Mouse (Mus musculus) forebrain, embryonic 11.5 days (tissue): ENCODE measurements around the gene Pnp. TPM values are rescaled to one million over a fixed set of nuclear protein-coding genes. Genes with fewer than 3 reads are reported as not detected.
"Not testable (repeated sequence)": the region's sequence is repeated elsewhere in the genome, so short reads cannot be mapped to it uniquely, and the experiment has no call there.

Experiments used
- ATAC-seq: fragments of 200-750 bp; cut with Nextera tagmentation; replicated peaks from 2 replicates; pipeline ENCODE4 v1.8.0; 2017; ENCODE audit warnings: moderate TSS enrichment; ENCODE audit not compliant: low FRiP score
- DNase-seq: peaks from one replicate; pipeline ENCODE4 v3.0.0-alpha.2; 2017; ENCODE audit warnings: low spot score
- H3K27ac ChIP-seq: fragments of 300-500 bp; sonication (generic); 2 replicates; pipeline ENCODE4 v1.5.1; 2014; ENCODE audit warnings: low read depth, low read length
- H3K27me3 ChIP-seq: fragments of 300-500 bp; sonication (generic); 2 replicates; pipeline ENCODE4 v1.6.1; 2014; ENCODE audit warnings: mild to moderate bottlenecking, low read length, mixed read lengths; ENCODE audit not compliant: control insufficient read depth, insufficient read depth
- H3K36me3 ChIP-seq: fragments of 300-500 bp; sonication (generic); 2 replicates; pipeline ENCODE4 v1.6.1; 2014; ENCODE audit warnings: mild to moderate bottlenecking, low read length, moderate library complexity, mixed read lengths; ENCODE audit not compliant: control insufficient read depth, insufficient read depth
- H3K4me1 ChIP-seq: fragments of 300-500 bp; sonication (generic); replicated peaks from 2 replicates; pipeline ENCODE4 v1.6.1; 2014; ENCODE audit warnings: low read length, mixed read lengths; ENCODE audit not compliant: control insufficient read depth, insufficient read depth
- H3K4me2 ChIP-seq: fragments of 300-500 bp; sonication (generic); 2 replicates; pipeline ENCODE4 v1.6.1; 2014; ENCODE audit warnings: low read depth, mild to moderate bottlenecking, low read length, moderate library complexity, mixed read lengths; ENCODE audit not compliant: severe bottlenecking
- H3K4me3 ChIP-seq: fragments of 300-500 bp; sonication (generic); 2 replicates; pipeline ENCODE4 v1.5.1; 2014; ENCODE audit warnings: low read depth, low read length
- H3K9ac ChIP-seq: fragments of 300-500 bp; sonication (generic); 2 replicates; pipeline ENCODE4 v1.6.1; 2014; ENCODE audit warnings: low read length
- H3K9me3 ChIP-seq: fragments of 300-500 bp; sonication (generic); 2 replicates; pipeline ENCODE4 v1.6.1; 2016; ENCODE audit warnings: low read length, mixed read lengths; ENCODE audit not compliant: control insufficient read depth
- WGBS: fragments of 180-500 bp; shearing (Covaris S2); extraction: QIAGEN DNeasy Blood & Tissue Kit; methylation state at CpG from one replicate; pipeline ENCODE4 v1.1.7; 2014; 5-methylcytosine and 5-hydroxymethylcytosine counted together
- polyA plus RNA-seq: library from polyadenylated mRNA; unstranded; fragments of >200 nt; fragmentation: Nextera tagmentation; extraction: Ambion mirVana; gene quantifications from 2 replicates; pipeline ENCODE4 v1.2.1, GENCODE M21; 2014

Gene Pnp
- polyA plus RNA-seq, 1 experiment from 2014 or later: 69.6 TPM

GRCm38 (mm10) chr14:50956724-50957123 lies 25.8 kb downstream of the Pnp start:
- not testable (repeated sequence) for H3K4me2 ChIP-seq, DNase-seq, H3K9me3 ChIP-seq, H3K27ac ChIP-seq, ATAC-seq, H3K27me3 ChIP-seq, H3K4me1 ChIP-seq, H3K4me3 ChIP-seq, H3K36me3 ChIP-seq, H3K9ac ChIP-seq
- WGBS: 75% methylated on average over 6 of the region's 6 CpGs

- 72% methylated on average over 3 of the region's 3 CpGs for WGBS
Observed at GRCm38 (mm10) chr14:50957146-50957545, 26.3 kb downstream of the Pnp start.

DNA sequence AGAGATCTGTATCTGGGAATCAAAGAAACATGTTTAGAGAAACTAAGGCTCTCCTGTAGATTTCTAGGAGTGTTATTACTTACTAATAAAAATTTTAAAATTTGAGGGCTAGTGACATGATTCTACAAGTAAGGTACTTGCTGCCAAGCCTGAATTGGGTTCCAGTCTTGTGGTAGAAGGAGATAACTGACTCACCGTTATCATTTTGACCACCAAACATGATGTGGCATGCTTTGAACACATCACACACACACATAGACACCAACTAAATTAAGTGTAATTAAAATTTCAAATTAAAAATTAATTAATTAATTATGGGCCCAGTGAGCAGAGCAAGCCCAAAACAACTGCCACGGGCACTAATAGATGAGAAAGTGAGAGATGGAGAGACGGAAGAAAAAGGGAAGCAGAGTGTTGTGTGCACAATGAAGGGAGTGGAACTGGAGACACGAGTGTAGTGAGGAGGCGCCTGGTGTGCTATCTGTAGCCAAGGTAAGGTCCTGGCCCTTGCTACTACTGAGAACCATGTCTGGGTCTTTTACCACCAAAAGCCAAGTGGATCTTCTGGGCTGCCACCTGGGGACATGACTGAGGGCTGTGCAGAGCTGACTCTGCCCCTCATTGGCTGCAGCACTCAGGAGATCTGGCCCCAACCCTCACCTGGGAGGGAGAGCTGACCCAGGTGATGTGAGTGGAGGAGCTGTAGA lies 27.6 kb downstream of the Pnp start:
- not testable (repeated sequence) for H3K27ac ChIP-seq, ATAC-seq, H3K4me3 ChIP-seq, H3K36me3 ChIP-seq, DNase-seq, H3K4me2 ChIP-seq, H3K9me3 ChIP-seq, H3K4me1 ChIP-seq, H3K9ac ChIP-seq, H3K27me3 ChIP-seq
- 94% methylated on average over 5 of the region's 5 CpGs for WGBS

More at GRCm38 (mm10) chr14:50957146-50957545, 26.3 kb downstream of the Pnp start:
- not testable (repeated sequence) for H3K4me3 ChIP-seq, H3K36me3 ChIP-seq, DNase-seq, H3K4me2 ChIP-seq, H3K27me3 ChIP-seq, ATAC-seq, H3K9ac ChIP-seq, H3K4me1 ChIP-seq, H3K27ac ChIP-seq, H3K9me3 ChIP-seq

- Histone ChIP-seq H3K36me3 (no peaks in the 10 kb centered on the region), H3K4me3 (no peak overlapping the region), H3K4me1 (peaks cover 2% of the 10 kb centered on the region; the same call in 1 of the 2 replicates), H3K27ac (no peak overlapping the region), H3K9ac (no peak overlapping the region), H3K27me3 (no peaks in the 10 kb centered on the region), H3K4me2 (no peak overlapping the region), H3K9me3 (no peaks in the 10 kb centered on the region)
- 85% methylated on average over 5 of the region's 5 CpGs for WGBS
- no peak for DNase-seq
- no peak for ATAC-seq
Observed at GRCm38 (mm10) chr14:50968216-50968980, 37.5 kb downstream of the Pnp start.

DNA sequence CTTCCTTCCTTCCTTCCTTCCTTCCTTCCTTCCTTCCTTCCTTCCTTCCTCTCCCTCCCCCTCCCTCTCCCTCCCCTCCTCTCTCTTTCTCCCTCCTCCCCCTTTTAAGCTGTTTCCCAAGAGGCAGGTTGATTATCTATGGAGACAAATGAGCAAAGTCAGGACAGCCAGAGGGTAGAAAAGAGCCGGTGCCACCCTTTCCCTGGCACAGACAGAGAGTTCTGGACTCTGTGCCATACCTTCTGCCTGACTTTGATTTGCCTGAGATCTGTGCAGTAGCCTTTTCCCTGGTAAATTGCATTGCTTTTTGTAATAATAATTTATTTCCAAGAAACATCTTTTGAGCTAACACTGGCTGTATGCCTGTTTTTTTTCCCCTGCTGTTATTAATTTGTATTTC lies 38.2 kb downstream of the Pnp start:
- H3K9ac ChIP-seq: no peak overlapping the region
- H3K4me2 ChIP-seq: no peak overlapping the region
- H3K4me3 ChIP-seq: no peak overlapping the region
- H3K4me1 ChIP-seq: peaks cover 2% of the 10 kb centered on the region; the same call in 1 of the 2 replicates
- no peaks in the 10 kb centered on the region for H3K36me3 ChIP-seq
- ATAC-seq: no peak
- H3K9me3 ChIP-seq: no peaks in the 10 kb centered on the region
- H3K27me3 ChIP-seq: no peaks in the 10 kb centered on the region
- no peak overlapping the region for H3K27ac ChIP-seq
- no peak for DNase-seq
- 14% methylated on average over 1 of the region's 1 CpGs for WGBS

DNA sequence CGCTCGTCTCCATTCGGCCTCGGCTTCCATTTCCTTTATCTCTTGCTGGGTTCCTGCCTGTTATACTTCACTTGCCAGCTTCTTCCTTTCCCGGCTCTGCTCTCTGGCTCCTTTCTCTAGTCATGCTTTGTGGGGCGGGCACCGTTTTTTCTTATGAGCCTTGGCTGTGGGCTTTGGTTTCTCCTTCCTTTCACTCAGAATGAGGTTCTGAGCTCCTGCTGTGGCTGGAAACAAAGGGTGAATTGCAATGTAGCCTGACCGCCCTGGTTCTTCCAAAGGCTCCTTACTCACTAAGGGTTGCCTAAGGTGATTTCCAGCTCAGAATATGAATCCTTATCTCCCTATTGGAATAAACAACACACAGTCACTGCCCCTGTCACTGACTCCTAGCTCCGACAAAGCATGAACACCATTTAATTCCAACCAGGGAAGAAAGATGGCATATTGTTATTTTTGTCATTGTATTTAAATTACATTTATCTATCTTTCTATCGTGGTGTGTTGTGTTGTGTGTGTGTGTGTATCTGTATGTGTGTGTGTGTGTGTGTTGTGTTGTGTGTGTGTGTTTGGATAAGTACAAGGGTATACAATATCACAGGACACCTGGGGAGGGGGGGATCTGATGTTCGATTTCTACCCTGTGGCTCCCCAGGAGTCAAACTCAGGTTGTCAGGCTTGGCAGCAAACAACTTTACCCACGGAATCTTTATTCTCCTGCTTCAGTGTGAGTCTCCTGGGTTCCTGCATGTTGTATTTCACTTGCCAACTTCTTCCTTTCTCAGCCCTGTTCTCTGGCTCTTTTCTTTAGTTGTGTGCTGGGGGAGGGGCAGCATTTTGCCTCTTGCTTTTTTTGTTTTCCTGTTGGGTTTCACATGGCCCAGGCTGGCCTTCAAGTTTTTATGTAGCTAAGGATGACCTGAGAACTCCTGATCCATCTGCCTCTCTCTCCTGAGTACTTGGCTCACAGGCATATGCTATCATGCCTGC lies 39.0 kb downstream of the Pnp start:
- Histone ChIP-seq H3K4me2 (no peak overlapping the region), H3K27ac (no peak overlapping the region), H3K9ac (peak overlapping the region; percentile 9; the same call in 1 of the 2 replicates), H3K36me3 (no peaks in the 10 kb centered on the region), H3K9me3 (no peaks in the 10 kb centered on the region), H3K4me1 (peaks cover 2% of the 10 kb centered on the region; the same call in 1 of the 2 replicates), H3K4me3 (no peak overlapping the region), H3K27me3 (no peaks in the 10 kb centered on the region)
- DNase-seq: peak; percentile 57
- 11% methylated on average over 12 of the region's 12 CpGs for WGBS
- ATAC-seq: peak; percentile 50; the same call in 1 of the 2 replicates

GRCm38 (mm10) chr14:50970822-50971221 lies 39.9 kb downstream of the Pnp start:
- Histone ChIP-seq H3K4me2 (no peak overlapping the region), H3K4me3 (no peak overlapping the region), H3K9me3 (no peaks in the 10 kb centered on the region), H3K36me3 (no peaks in the 10 kb centered on the region), H3K27me3 (no peaks in the 10 kb centered on the region), H3K9ac (no peak overlapping the region), H3K27ac (no peak overlapping the region), H3K4me1 (peaks cover 2% of the 10 kb centered on the region; the same call in 1 of the 2 replicates)
- DNase-seq (no peak), ATAC-seq (no peak)
- WGBS: 76% methylated on average over 1 of the region's 1 CpGs

- not testable (repeated sequence) for H3K27me3 ChIP-seq, H3K9ac ChIP-seq, H3K4me2 ChIP-seq, H3K4me1 ChIP-seq, H3K27ac ChIP-seq, H3K4me3 ChIP-seq, H3K36me3 ChIP-seq, DNase-seq, H3K9me3 ChIP-seq, ATAC-seq
- 93% methylated on average over 5 of the region's 5 CpGs for WGBS
Observed at GRCm38 (mm10) chr14:50973054-50973453, 42.2 kb downstream of the Pnp start.
